Mouse (Mus musculus): ENCODE measurements around the gene Fgb. TPM values are rescaled to one million over a fixed set of nuclear protein-coding genes. Genes with fewer than 3 reads are reported as not detected.
A peak's percentile ranks its signal among the peaks of the same experiment; 100 is the strongest.

Fgb gene
- polyA plus RNA-seq, 1 experiment, result not detected

DNA sequence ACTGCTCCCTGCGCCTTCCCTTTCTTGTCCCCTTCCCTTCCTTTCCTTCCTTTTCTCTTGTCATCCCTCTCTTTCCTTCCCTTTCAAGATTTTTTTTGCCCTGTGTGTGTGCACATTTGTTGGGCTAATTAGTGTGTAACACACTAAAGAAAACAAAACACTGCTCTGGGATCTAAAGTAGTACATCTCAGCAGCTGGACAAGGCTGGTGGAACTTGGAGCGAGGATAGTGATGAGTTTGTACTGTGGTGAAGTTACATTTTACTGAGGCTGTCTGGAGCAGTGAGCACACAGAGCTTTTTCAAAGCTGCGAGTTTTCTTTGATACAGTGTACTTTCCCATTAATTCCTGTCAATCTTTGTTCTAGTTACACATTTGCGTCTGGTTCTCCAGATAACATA, 20.6 kb upstream of the Fgb start:
- TF ChIP-seq MYOD1 (IDR thresholded peaks at IDR 0.05; ENCODE audit: control insufficient read depth, insufficient read length, low read depth) (no peak), FOSL1 (IDR thresholded peaks at IDR 0.05; ENCODE audit: insufficient read depth, low read length, poor library complexity, severe bottlenecking) (no peak), MAX (IDR thresholded peaks at IDR 0.05) (no peak), CTCF (IDR thresholded peaks at IDR 0.05; ENCODE audit: control insufficient read depth, insufficient read depth, insufficient read length) (no peak), CEBPB (IDR thresholded peaks at IDR 0.05; ENCODE audit: low read depth) (no peak), USF1 (IDR thresholded peaks at IDR 0.05; ENCODE audit: low read depth) (no peak), MYOG (IDR thresholded peaks at IDR 0.05; ENCODE audit: control insufficient read depth, extremely low read depth, insufficient read length) (no peak)
- Histone ChIP-seq H3K4me3 (ENCODE audit: insufficient read depth, poor library complexity, severe bottlenecking) (no peak overlapping the region), H3K27me3 (ENCODE audit: control insufficient read depth, insufficient read depth, insufficient read length) (no peaks in the 10 kb centered on the region), H3K79me3 (ENCODE audit: low read depth) (no peaks in the 10 kb centered on the region), H3K79me2 (ENCODE audit: control insufficient read depth, insufficient read depth) (no peaks in the 10 kb centered on the region), H3K36me3 (ENCODE audit: control insufficient read depth, insufficient read depth) (peaks cover 68% of the 10 kb centered on the region), H3ac (ENCODE audit: control insufficient read depth, insufficient read length, low read depth) (no peak overlapping the region)

DNA sequence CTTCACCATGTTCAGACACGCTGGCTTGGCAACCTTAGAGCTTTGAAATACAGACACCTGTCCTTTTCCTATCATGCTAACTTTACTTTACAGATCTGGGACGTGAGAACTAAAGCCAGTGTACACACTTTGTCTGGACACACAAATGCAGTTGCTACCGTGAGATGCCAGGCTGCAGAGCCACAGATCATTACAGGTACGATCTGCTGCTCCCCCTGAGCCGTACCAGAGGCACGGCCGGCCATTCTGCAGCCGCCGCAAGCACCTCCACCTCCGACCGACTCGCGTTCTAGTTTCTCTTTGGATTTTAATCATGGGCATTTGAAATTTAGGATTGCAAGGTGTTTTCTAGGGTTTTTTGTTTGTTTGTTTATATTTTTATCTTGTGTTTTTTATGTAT, 19.2 kb upstream of the Fgb start:
- H3K27me3 ChIP-seq (ENCODE audit: control insufficient read depth, insufficient read depth, insufficient read length), result no peaks in the 10 kb centered on the region
- no peak overlapping the region for H3K4me3 ChIP-seq (ENCODE audit: insufficient read depth, poor library complexity, severe bottlenecking)
- H3ac ChIP-seq (ENCODE audit: control insufficient read depth, insufficient read length, low read depth), result no peak overlapping the region
- peaks cover 68% of the 10 kb centered on the region for H3K36me3 ChIP-seq (ENCODE audit: control insufficient read depth, insufficient read depth)
- no peaks in the 10 kb centered on the region for H3K79me2 ChIP-seq (ENCODE audit: control insufficient read depth, insufficient read depth)
- no peaks in the 10 kb centered on the region for H3K79me3 ChIP-seq (ENCODE audit: low read depth)
- TF ChIP-seq CTCF (IDR thresholded peaks at IDR 0.05; ENCODE audit: control insufficient read depth, insufficient read depth, insufficient read length) (no peak), USF1 (IDR thresholded peaks at IDR 0.05; ENCODE audit: low read depth) (no peak), FOSL1 (IDR thresholded peaks at IDR 0.05; ENCODE audit: insufficient read depth, low read length, poor library complexity, severe bottlenecking) (no peak), MYOG (IDR thresholded peaks at IDR 0.05; ENCODE audit: control insufficient read depth, extremely low read depth, insufficient read length) (no peak), MYOD1 (IDR thresholded peaks at IDR 0.05; ENCODE audit: control insufficient read depth, insufficient read length, low read depth) (no peak)

DNA sequence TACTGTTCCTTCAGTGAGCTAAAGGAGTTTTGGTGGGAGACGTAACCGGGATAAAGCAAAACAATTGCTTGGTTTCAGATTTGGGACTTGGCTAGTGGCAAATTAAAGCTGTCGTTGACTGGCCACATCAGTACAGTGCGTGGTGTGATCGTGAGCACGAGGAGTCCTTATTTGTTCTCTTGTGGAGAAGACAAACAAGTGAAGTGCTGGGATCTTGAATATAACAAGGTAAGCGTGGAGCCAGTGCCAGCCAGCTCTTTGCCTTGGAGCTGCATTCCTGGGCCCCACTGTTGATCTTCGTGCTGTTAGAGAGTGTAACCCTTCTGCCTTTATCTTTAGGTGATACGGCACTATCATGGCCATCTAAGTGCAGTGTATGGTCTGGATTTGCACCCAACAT, 18.3 kb upstream of the Fgb start:
- H3K4me3 ChIP-seq (ENCODE audit: insufficient read depth, poor library complexity, severe bottlenecking), result no peak overlapping the region
- TF ChIP-seq FOSL1 (IDR thresholded peaks at IDR 0.05; ENCODE audit: insufficient read depth, low read length, poor library complexity, severe bottlenecking), result no peak
- TF ChIP-seq CTCF (IDR thresholded peaks at IDR 0.05; ENCODE audit: control insufficient read depth, insufficient read depth, insufficient read length), result no peak
- no peak for TF ChIP-seq CEBPB (IDR thresholded peaks at IDR 0.05; ENCODE audit: low read depth)
- no peak for TF ChIP-seq MYOD1 (IDR thresholded peaks at IDR 0.05; ENCODE audit: control insufficient read depth, insufficient read length, low read depth)
- no peak for TF ChIP-seq MAX (IDR thresholded peaks at IDR 0.05)
- TF ChIP-seq MYOG (IDR thresholded peaks at IDR 0.05; ENCODE audit: control insufficient read depth, extremely low read depth, insufficient read length), result no peak
- no peak for TF ChIP-seq USF1 (IDR thresholded peaks at IDR 0.05; ENCODE audit: low read depth)
- H3K79me2 ChIP-seq (ENCODE audit: control insufficient read depth, insufficient read depth), result no peaks in the 10 kb centered on the region
- H3ac ChIP-seq (ENCODE audit: control insufficient read depth, insufficient read length, low read depth), result no peak overlapping the region
- no peaks in the 10 kb centered on the region for H3K79me3 ChIP-seq (ENCODE audit: low read depth)
- no peaks in the 10 kb centered on the region for H3K27me3 ChIP-seq (ENCODE audit: control insufficient read depth, insufficient read depth, insufficient read length)
- peaks cover 73% of the 10 kb centered on the region for H3K36me3 ChIP-seq (ENCODE audit: control insufficient read depth, insufficient read depth)

GRCm38 (mm10) chr3:83057046-83057445, 7.4 kb upstream of the Fgb start:
- Histone ChIP-seq H3K79me3 (ENCODE audit: low read depth) (peaks cover 17% of the 10 kb centered on the region), H3K4me3 (ENCODE audit: insufficient read depth, poor library complexity, severe bottlenecking) (no peak overlapping the region), H3K36me3 (ENCODE audit: control insufficient read depth, insufficient read depth) (peaks cover 36% of the 10 kb centered on the region), H3ac (ENCODE audit: control insufficient read depth, insufficient read length, low read depth) (no peak overlapping the region), H3K27me3 (ENCODE audit: control insufficient read depth, insufficient read depth, insufficient read length) (peaks cover 4% of the 10 kb centered on the region), H3K79me2 (ENCODE audit: control insufficient read depth, insufficient read depth) (peaks cover 20% of the 10 kb centered on the region)
- no peak for TF ChIP-seq USF1 (IDR thresholded peaks at IDR 0.05; ENCODE audit: low read depth)
- no peak for TF ChIP-seq MAX (IDR thresholded peaks at IDR 0.05)
- no peak for TF ChIP-seq MYOG (IDR thresholded peaks at IDR 0.05; ENCODE audit: control insufficient read depth, extremely low read depth, insufficient read length)
- no peak for TF ChIP-seq CEBPB (IDR thresholded peaks at IDR 0.05; ENCODE audit: low read depth)

DNA sequence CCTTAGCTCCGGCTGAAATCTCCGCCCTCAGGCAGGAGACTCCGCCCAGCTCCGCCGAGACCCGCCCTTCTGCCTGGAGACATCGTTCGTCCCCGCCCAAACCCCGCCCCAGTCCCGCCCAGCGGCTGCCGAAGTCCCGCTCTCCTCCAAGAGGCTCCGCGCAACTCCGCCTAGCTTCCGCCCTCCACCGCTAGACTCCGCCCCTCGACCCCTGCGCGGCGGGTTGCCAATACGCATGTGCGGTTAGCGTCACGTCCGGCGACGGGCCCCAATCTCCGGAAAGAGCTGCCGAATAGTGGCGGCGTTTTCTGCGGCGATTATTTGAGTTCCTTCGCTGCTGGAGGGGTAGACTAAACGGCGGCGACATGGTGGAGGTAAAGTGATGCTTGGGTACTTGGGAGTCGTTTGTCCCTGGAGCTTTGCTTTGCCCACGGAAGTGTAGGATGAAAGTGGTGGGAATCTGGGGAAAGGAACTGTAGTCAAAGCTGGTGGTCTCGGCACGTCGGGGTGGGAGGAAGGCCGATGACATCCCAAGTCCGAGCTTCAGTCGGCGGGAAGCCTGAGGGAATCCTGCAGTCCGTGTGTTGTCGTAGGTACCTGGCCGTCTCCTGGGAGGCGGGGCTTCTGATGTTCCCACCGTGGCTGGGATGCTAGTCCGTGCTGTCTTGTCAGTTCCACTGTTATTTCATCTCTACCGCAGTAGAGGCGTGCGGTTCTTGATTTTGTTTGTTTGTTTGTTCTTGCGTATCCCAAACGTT, 5.8 kb upstream of the Fgb start, which contains the start of gene Plrg1:
TSS of gene Plrg1 (plus strand) at position 242 of the 758 bp plus-strand sequence.
- Histone ChIP-seq H3ac (ENCODE audit: control insufficient read depth, insufficient read length, low read depth) (peak within 1 kb of the TSS; percentile 90), H3K4me3 (ENCODE audit: insufficient read depth, poor library complexity, severe bottlenecking) (peak within 1 kb of the TSS; percentile 74), H3K79me2 (ENCODE audit: control insufficient read depth, insufficient read depth) (peaks cover 20% of the 10 kb centered on the region), H3K79me3 (ENCODE audit: low read depth) (peaks cover 17% of the 10 kb centered on the region), H3K27me3 (ENCODE audit: control insufficient read depth, insufficient read depth, insufficient read length) (peaks cover 4% of the 10 kb centered on the region), H3K36me3 (ENCODE audit: control insufficient read depth, insufficient read depth) (peaks cover 23% of the 10 kb centered on the region)
- TF ChIP-seq MYOG (IDR thresholded peaks at IDR 0.05; ENCODE audit: control insufficient read depth, extremely low read depth, insufficient read length), result no peak
- no peak for TF ChIP-seq CEBPB (IDR thresholded peaks at IDR 0.05; ENCODE audit: low read depth)
- TF ChIP-seq MAX (IDR thresholded peaks at IDR 0.05), result no peak
- TF ChIP-seq FOSL1 (IDR thresholded peaks at IDR 0.05; ENCODE audit: insufficient read depth, low read length, poor library complexity, severe bottlenecking), result no peak
- TF ChIP-seq MYOD1 (IDR thresholded peaks at IDR 0.05; ENCODE audit: control insufficient read depth, insufficient read length, low read depth), result no peak
- no peak for TF ChIP-seq USF1 (IDR thresholded peaks at IDR 0.05; ENCODE audit: low read depth)
- TF ChIP-seq CTCF (IDR thresholded peaks at IDR 0.05; ENCODE audit: control insufficient read depth, insufficient read depth, insufficient read length), result no peak
